Mouse (Mus musculus) heart, embryonic 16.5 days (tissue): ENCODE measurements around the gene Kcnk10. TPM values are rescaled to one million over a fixed set of nuclear protein-coding genes. Genes with fewer than 3 reads are reported as not detected.

Source experiments
- polyA plus RNA-seq: library from polyadenylated mRNA; unstranded; fragments of >200 nt; fragmentation: Nextera tagmentation; extraction: Ambion mirVana; gene quantifications from 2 replicates; pipeline ENCODE4 v1.2.1, GENCODE M21; 2015

Kcnk10 gene
- polyA plus RNA-seq, 1 experiment from 2014 or later: 0.03 TPM

Other genes with a start within 250 kb of the Kcnk10 start
- 10.7 and 12.2 TPM in 2 replicates for gene Spata7, start 49.8 kb upstream of the Kcnk10 start, polyA plus RNA-seq
- gene Ptpn21, start 159.1 kb upstream of the Kcnk10 start, polyA plus RNA-seq: 8.6 and 10.5 TPM in 2 replicates
- 87.2 and 95.9 TPM in 2 replicates for gene Zc3h14, start 168.7 kb upstream of the Kcnk10 start, polyA plus RNA-seq